29 mouse cellular contexts compared by ENCODE assay signal in genomic region chr2:135655948-135656347, GRCm38 (mm10). TPM values are rescaled to one million over a fixed set of nuclear protein-coding genes. Genes with fewer than 3 reads are reported as not detected.
DNase-seq lines count a peak whose midpoint lies in the region; ATAC-seq and TF ChIP-seq lines count a peak whose summit lies in the region.
"Had no signal": no experiment of that assay in that cellular context is flagged by ENCODE, and none has a peak within 500 bp of the region (broad histone marks: within the 10 kb centered on the region; RNA-seq: fewer than 3 reads in every experiment).

No protein-coding gene starts in this region.

- no peaks in the 10 kb centered on the region for H3K9me3 ChIP-seq in ES-E14 (ENCODE audit: control insufficient read depth, insufficient read depth, low read depth, low read length)
- H3K9me3 ChIP-seq in hindbrain, embryonic 14.5 days (ENCODE audit: control insufficient read depth, low read length) = no peaks in the 10 kb centered on the region
- H3K9me3 ChIP-seq in forebrain, postnatal 0 days (ENCODE audit: low read length) = no peaks in the 10 kb centered on the region
- H3K9me3 ChIP-seq: embryonic facial prominence, embryonic 13.5 days; embryonic facial prominence, embryonic 15.5 days; forebrain, embryonic 10.5 days; forebrain, embryonic 12.5 days had no signal

- ATAC-seq in hindbrain, embryonic 14.5 days (ENCODE audit: low FRiP score) = no peak
- no peak for ATAC-seq in forebrain, postnatal 0 days
- ATAC-seq: CD4-positive, CD25-positive, alpha-beta regulatory T cell, adult 4 months; forebrain, embryonic 14.5 days; forebrain, embryonic 16.5 days had no signal

- H3K4me3 ChIP-seq in layer of hippocampus, adult 2 months = no peak overlapping the region
- H3K4me3 ChIP-seq in ES-E14 (ENCODE audit: insufficient read depth in 1 of 2, low read depth in 1 of 2, low read length in 2 of 2, poor library complexity in 1 of 2, severe bottlenecking in 1 of 2) = no peak overlapping the region
- H3K4me3 ChIP-seq in hindbrain, embryonic 14.5 days (replicated peaks; ENCODE audit: low read length) = no peak overlapping the region
- no peak overlapping the region for H3K4me3 ChIP-seq in forebrain, postnatal 0 days (ENCODE audit: low read depth, low read length)
- H3K4me3 ChIP-seq: embryonic facial prominence, embryonic 13.5 days; embryonic facial prominence, embryonic 15.5 days; erythroblast, embryonic 14.5 days; forebrain, embryonic 10.5 days; forebrain, embryonic 12.5 days had no signal

- H3K9ac ChIP-seq in ES-E14 (ENCODE audit: insufficient read depth, low read depth, low read length, poor library complexity, severe bottlenecking) = no peak overlapping the region
- H3K9ac ChIP-seq in hindbrain, embryonic 14.5 days = no peak overlapping the region
- no peak overlapping the region for H3K9ac ChIP-seq in forebrain, postnatal 0 days
- H3K9ac ChIP-seq: embryonic facial prominence, embryonic 13.5 days; embryonic facial prominence, embryonic 15.5 days; forebrain, embryonic 12.5 days had no signal

- no peaks in the 10 kb centered on the region for H3K36me3 ChIP-seq in ES-E14 (ENCODE audit: control insufficient read depth, insufficient read depth, low read length, poor library complexity, severe bottlenecking)
- H3K36me3 ChIP-seq in hindbrain, embryonic 14.5 days (replicated peaks; ENCODE audit: control insufficient read depth, insufficient read depth) = no peaks in the 10 kb centered on the region
- H3K36me3 ChIP-seq in forebrain, postnatal 0 days (ENCODE audit: insufficient read depth) = no peaks in the 10 kb centered on the region
- H3K36me3 ChIP-seq: embryonic facial prominence, embryonic 13.5 days; embryonic facial prominence, embryonic 15.5 days; forebrain, embryonic 10.5 days; forebrain, embryonic 12.5 days had no signal

- no peak overlapping the region for H3K27ac ChIP-seq in layer of hippocampus, adult 2 months
- peak overlapping the region; percentile 77; the same call in 1 of the 2 replicates for H3K27ac ChIP-seq in ES-E14 (ENCODE audit: insufficient read depth, low read depth, low read length, poor library complexity, severe bottlenecking)
- no peak overlapping the region for H3K27ac ChIP-seq in hindbrain, embryonic 14.5 days
- no peak overlapping the region for H3K27ac ChIP-seq in forebrain, postnatal 0 days (ENCODE audit: low read depth, low read length)
- H3K27ac ChIP-seq: embryonic facial prominence, embryonic 13.5 days; embryonic facial prominence, embryonic 15.5 days; forebrain, embryonic 10.5 days; forebrain, embryonic 12.5 days had no signal

- peak; percentile 12 for TF ChIP-seq CTCF in layer of hippocampus, adult 2 months (conservative IDR thresholded peaks at IDR 0.05)
- no peak for TF ChIP-seq CTCF in forebrain, postnatal 0 days (IDR thresholded peaks at IDR 0.05; ENCODE audit: low read depth)

- no peak overlapping the region for H3K4me2 ChIP-seq in hindbrain, embryonic 14.5 days (replicated peaks)
- H3K4me2 ChIP-seq in forebrain, postnatal 0 days (ENCODE audit: low read depth) = no peak overlapping the region
- H3K4me2 ChIP-seq: embryonic facial prominence, embryonic 13.5 days; embryonic facial prominence, embryonic 15.5 days; forebrain, embryonic 12.5 days had no signal

- in situ Hi-C loops in ES-E14 (cut with MboI; ENCODE audit: low sequenced_read_pairs in 2 of 2, unreplicated experiment in 2 of 2) = no loop called here

- peaks cover 2% of the 10 kb centered on the region in 2 experiments; a peak in 2 of 4 replicates for H3K4me1 ChIP-seq in ES-E14 (ENCODE audit: control insufficient read depth in 2 of 2, insufficient read depth in 2 of 2, low read length in 2 of 2, poor library complexity in 1 of 2)
- peaks cover 5% of the 10 kb centered on the region; the same call in 1 of the 2 replicates for H3K4me1 ChIP-seq in hindbrain, embryonic 14.5 days (replicated peaks; ENCODE audit: control insufficient read depth, insufficient read depth, low read length)
- H3K4me1 ChIP-seq in forebrain, postnatal 0 days (ENCODE audit: insufficient read depth) = 0 out of 2 replicates have a peak, but pooled peaks cover 4% of the 10 kb centered on the region

- DNase-seq in heart, adult 11 months = peak; percentile 67
- DNase-seq in heart, postnatal 36 days = no peak
- no peak for DNase-seq in layer of hippocampus, adult 2 months (ENCODE audit: low spot score in 2 of 2)
- no peak for DNase-seq in layer of hippocampus, postnatal 25 days (ENCODE audit: extremely low spot score in 1 of 2, low spot score in 1 of 2)
- no peak for DNase-seq in ES-E14 (ENCODE audit: low read depth, low spot score)
- peak; percentile 53 for DNase-seq in ZHBTc4 (ENCODE audit: low read depth, low spot score)
- no peak for DNase-seq in hindbrain, embryonic 14.5 days (ENCODE audit: low spot score)
- DNase-seq in forebrain, postnatal 0 days = no peak
- DNase-seq: adrenal gland, adult 2 months; adrenal gland, postnatal 10 days; adrenal gland, postnatal 25 days; B cell, adult 2 months; cerebellum, adult 11 months; cerebellum, adult 18-20 months; cerebellum, adult 8-10 months; cerebellum, adult 9-11 months; cerebellum, postnatal 14 days; cerebellum, postnatal 36 days; embryo, embryonic 11 days had no signal

- intact Hi-C loops in heart, postnatal 36 days (cut with DNase I) = loop anchor here (5.0 kb wide), 1 partner anchor 269 kb away; no protein-coding TSS in a partner anchor

- no peaks in the 10 kb centered on the region for H3K27me3 ChIP-seq in hindbrain, embryonic 14.5 days (ENCODE audit: control insufficient read depth, insufficient read depth, low read length)
- no peaks in the 10 kb centered on the region for H3K27me3 ChIP-seq in forebrain, postnatal 0 days (ENCODE audit: insufficient read depth, low read length)
- H3K27me3 ChIP-seq: CH12.LX; embryonic facial prominence, embryonic 13.5 days; embryonic facial prominence, embryonic 15.5 days; forebrain, embryonic 12.5 days had no signal

- 80% methylated on average over 1 of the region's 1 CpGs for WGBS in hindbrain, embryonic 14.5 days
- 78% methylated on average over 1 of the region's 1 CpGs for WGBS in forebrain, postnatal 0 days

TF ChIP-seq in ES-E14, 5 proteins besides CTCF, POLR2A, EP300 and RAD21:
- TF ChIP-seq MAFK (IDR thresholded peaks at IDR 0.05; ENCODE audit: insufficient read depth, low read depth, low read length) = no peak
- TF ChIP-seq ZNF384 (IDR thresholded peaks at IDR 0.05; ENCODE audit: low read depth, low read length) = no peak
- no peak for TF ChIP-seq HCFC1 (IDR thresholded peaks at IDR 0.05; ENCODE audit: borderline replicate concordance, insufficient read depth, low read length)
- TF ChIP-seq ZC3H11A (IDR thresholded peaks at IDR 0.05; ENCODE audit: borderline replicate concordance, low read depth, low read length) = no peak
- no peak for TF ChIP-seq CHD2 (IDR thresholded peaks at IDR 0.05; ENCODE audit: low read depth, low read length)

RNA-seq across cellular contexts. Expression of gene Plcb4, which starts 2.9 kb away (rescaled TPM):
- total RNA-seq in heart, postnatal 36 days (2021) = 10 to 100 TPM; 57.1 to 79.8 TPM
- total RNA-seq in layer of hippocampus, adult 2 months (2021) = 10 to 100 TPM; 20.9 to 21.0 TPM
- total RNA-seq in layer of hippocampus, postnatal 25 days (2021) = 10 to 100 TPM; 17.3 to 18.2 TPM
- 24.0 and 31.6 TPM in 2 replicates for total RNA-seq in ES-E14 (2012; rRNA removed)
- 41.4 and 46.2 TPM in 2 replicates for polyA plus RNA-seq in hindbrain, embryonic 14.5 days (2014; fragmentation: Nextera tagmentation; extraction: Ambion mirVana)
- 32.1 and 39.7 TPM in 2 replicates for total RNA-seq in forebrain, postnatal 0 days (2014; rRNA removed)
- 5.5 and 15.5 TPM in 2 replicates for polyA plus RNA-seq in forebrain, postnatal 0 days (2015; fragmentation: Nextera tagmentation; extraction: Ambion mirVana)
- total RNA-seq: CH12.LX, MEL had no signal
- polyA plus RNA-seq: erythroblast, embryonic 14.5 days had no signal

Comparison
In these comparisons a context has a peak if more than half of its experiments do, and no peak if none do; other contexts are left out.
1. DNase-seq: peak in heart, adult 11 months (single experiment) and ZHBTc4 (single experiment); none in heart, postnatal 36 days (0 of 2), layer of hippocampus, adult 2 months (0 of 2), layer of hippocampus, postnatal 25 days (0 of 2), ES-E14 (single experiment), hindbrain, embryonic 14.5 days (single experiment) and forebrain, postnatal 0 days (single experiment).